Mouse (Mus musculus) heart, embryonic 10.5 days (tissue): ENCODE data around the gene Gstm6. TPM values are rescaled to one million over a fixed set of nuclear protein-coding genes. Genes with fewer than 3 reads are reported as not detected.
"Not testable (repeated sequence)": the region's sequence is repeated elsewhere in the genome, so short reads cannot be mapped to it uniquely, and the experiment has no call there.

ENCODE experiments used
- DNase-seq: peaks from one replicate; pipeline ENCODE4 v3.0.0-alpha.2; 2017; ENCODE audit warnings: low spot score
- H3K27ac ChIP-seq: fragments of 300-500 bp; sonication (generic); 2 replicates; pipeline ENCODE4 v1.5.1; 2016; ENCODE audit warnings: mild to moderate bottlenecking
- H3K27me3 ChIP-seq: fragments of 300-500 bp; sonication (generic); 2 replicates; pipeline ENCODE4 v1.6.1; 2016; ENCODE audit warnings: mild to moderate bottlenecking; ENCODE audit not compliant: poor library complexity, insufficient read depth, severe bottlenecking
- H3K36me3 ChIP-seq: fragments of 300-500 bp; sonication (generic); 2 replicates; pipeline ENCODE4 v1.6.1; 2016; ENCODE audit warnings: mild to moderate bottlenecking, moderate library complexity
- H3K4me1 ChIP-seq: fragments of 300-500 bp; sonication (generic); 2 replicates; pipeline ENCODE4 v1.6.1; 2016; ENCODE audit warnings: mild to moderate bottlenecking
- H3K4me3 ChIP-seq: fragments of 300-500 bp; sonication (generic); 2 replicates; pipeline ENCODE4 v1.5.1; 2016; ENCODE audit warnings: mild to moderate bottlenecking, moderate library complexity
- H3K9me3 ChIP-seq: fragments of 300-500 bp; sonication (generic); 2 replicates; pipeline ENCODE4 v1.6.1; 2016; ENCODE audit warnings: mild to moderate bottlenecking, moderate library complexity
- WGBS: fragments of 180-500 bp; shearing (Covaris S2); methylation state at CpG from one replicate; pipeline ENCODE4 v1.1.7; 2016; 5-methylcytosine and 5-hydroxymethylcytosine counted together
- polyA plus RNA-seq: library from polyadenylated mRNA; unstranded; fragments of >200 nt; fragmentation: Nextera tagmentation; extraction: Ambion mirVana; gene quantifications from 2 replicates; pipeline ENCODE4 v1.2.1, GENCODE M21; 2016

The Gstm6 gene
- polyA plus RNA-seq: 9.5 and 10.6 TPM in 2 replicates

DNA sequence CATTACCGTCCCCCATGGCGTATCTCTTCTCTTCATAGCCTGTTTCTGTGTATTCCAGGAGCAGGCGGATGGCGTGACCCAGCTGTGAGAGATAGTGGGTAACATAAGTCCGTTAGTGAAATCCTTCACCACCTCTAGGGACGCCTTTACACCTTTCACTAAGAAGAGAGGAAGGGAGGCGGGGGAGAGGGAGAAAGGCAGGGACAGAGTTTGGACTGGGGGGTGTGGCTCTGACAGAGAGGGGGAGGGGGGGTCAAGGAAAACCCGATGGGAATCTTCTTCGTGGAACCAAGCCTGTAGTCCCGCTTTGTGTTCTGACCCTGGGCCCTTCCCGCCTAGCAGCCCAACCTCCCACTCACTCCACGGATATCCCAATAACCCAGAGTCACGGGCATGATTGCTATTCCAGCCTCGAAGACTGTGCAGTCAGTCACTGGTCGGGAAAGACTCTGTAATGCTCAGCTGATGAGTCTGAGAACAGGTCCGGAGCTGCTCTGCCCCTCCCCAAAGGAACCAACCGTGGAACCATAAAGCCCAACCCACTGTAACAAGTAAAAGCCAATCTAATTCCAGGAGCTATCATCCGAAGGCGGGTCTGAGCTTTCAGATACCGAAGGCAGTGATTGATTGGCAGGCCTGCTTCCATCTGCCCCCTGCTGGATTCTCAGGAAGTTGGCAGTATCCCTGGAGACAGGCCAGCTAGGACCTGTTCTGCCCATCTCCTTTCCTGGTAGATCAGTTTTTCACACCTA lies at the start of gene Gstm6:
Gene Gstm6 (minus strand): TSS at position 511 of the 752 bp plus-strand sequence.
- DNase-seq: peak; percentile 86

DNA sequence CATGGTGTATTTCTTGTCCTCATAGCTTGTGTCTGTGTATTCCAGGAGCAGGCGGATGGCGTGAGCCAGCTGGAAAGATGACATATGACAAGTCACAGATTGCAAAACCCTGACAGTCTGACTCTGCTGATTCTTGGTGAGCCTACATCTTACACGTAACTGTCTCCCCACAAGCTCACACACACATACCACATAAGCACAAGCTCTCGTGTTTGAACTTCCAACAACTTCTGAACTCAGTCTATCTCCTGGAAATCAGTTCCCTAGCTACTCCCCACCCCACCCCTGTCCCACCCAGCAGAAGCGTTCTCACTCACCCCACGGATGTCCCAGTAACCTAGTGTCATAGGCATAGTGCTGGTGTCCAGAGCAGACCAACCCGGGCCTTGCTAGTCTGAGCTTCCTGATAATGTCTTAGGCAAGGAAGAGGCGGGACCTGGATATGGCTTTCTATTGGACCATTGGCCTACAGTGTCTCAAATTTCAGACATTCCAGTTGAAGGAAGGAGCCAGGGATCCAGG lies 42.6 kb upstream of the Gstm6 start, which contains the start of gene Gstm2:
Gene Gstm2 (minus strand): TSS at position 413 of the 522 bp plus-strand sequence.
- H3K27ac ChIP-seq: peak within 1 kb of the TSS; percentile 42; the same call in 1 of the 2 replicates
- H3K36me3 ChIP-seq: no peaks in the 10 kb centered on the region
- peak within 1 kb of the TSS; percentile 45 for H3K4me3 ChIP-seq
- no peaks in the 10 kb centered on the region for H3K9me3 ChIP-seq
- H3K4me1 ChIP-seq: peaks cover 24% of the 10 kb centered on the region
- no peaks in the 10 kb centered on the region for H3K27me3 ChIP-seq
- WGBS: 34% methylated on average over 8 of the region's 8 CpGs
- DNase-seq: peak; percentile 80

More for the DNA sequence above, at the start of gene Gstm6:
- peaks cover 38% of the 10 kb centered on the region for H3K4me1 ChIP-seq
- no peaks in the 10 kb centered on the region for H3K36me3 ChIP-seq
- H3K4me3 ChIP-seq: peak within 1 kb of the TSS; percentile 54
- no peaks in the 10 kb centered on the region for H3K9me3 ChIP-seq
- whole genome bisulfite sequencing: 7% methylated on average over 20 of the region's 20 CpGs
- H3K27ac ChIP-seq: peak within 1 kb of the TSS; percentile 67
- 0 out of 2 replicates have a peak, but pooled peaks cover 5% of the 10 kb centered on the region for H3K27me3 ChIP-seq

DNA sequence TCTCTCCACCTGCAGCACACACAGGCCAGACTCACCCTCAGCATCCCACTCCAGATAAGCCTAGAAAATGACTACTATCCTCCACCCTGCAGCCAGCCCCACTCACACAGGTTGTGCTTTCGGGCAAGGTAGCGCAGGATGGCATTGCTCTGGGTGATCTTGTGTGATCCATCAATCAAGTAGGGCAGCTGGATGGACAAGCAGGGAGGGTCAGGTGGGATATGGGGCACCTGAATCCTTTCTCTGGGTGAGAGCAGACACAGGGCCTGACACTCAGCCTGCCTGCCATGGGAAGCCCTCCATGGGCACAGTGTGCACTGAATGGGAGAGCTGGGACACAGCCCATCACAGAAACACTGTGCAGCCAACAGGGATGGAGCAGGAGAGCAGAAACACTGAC lies 41.6 kb upstream of the Gstm6 start:
- not testable (repeated sequence) for H3K9me3 ChIP-seq, H3K27me3 ChIP-seq, H3K36me3 ChIP-seq, H3K4me3 ChIP-seq, DNase-seq, H3K27ac ChIP-seq
- H3K4me1 ChIP-seq: peaks cover 24% of the 10 kb centered on the region
- 92% methylated on average over 2 of the region's 2 CpGs for WGBS

DNA sequence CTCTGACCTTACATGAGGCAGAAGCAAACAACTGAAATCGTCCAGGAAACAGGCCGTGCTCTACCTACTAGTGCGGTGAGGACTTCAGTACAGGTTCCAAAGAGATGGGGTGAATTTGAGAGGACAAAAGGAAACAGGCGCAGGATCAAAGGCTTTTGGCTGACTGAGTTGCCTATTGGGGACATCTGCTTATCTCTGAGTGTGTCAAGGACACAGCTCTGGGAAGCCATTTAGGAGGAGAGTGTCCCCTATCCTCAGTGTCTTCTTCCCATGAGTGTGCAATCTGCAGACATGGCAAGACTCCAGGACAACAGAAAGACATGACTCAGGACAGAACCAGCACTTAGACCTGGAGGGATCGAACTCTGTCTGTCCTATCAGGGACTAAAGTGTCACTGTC lies 40.9 kb upstream of the Gstm6 start:
- Histone ChIP-seq H3K36me3 (no peaks in the 10 kb centered on the region), H3K4me1 (peaks cover 24% of the 10 kb centered on the region), H3K4me3 (no peak overlapping the region), H3K9me3 (no peaks in the 10 kb centered on the region), H3K27me3 (no peaks in the 10 kb centered on the region), H3K27ac (no peak overlapping the region)
- 68% methylated on average over 5 of the region's 5 CpGs for WGBS
- no peak for DNase-seq

DNA sequence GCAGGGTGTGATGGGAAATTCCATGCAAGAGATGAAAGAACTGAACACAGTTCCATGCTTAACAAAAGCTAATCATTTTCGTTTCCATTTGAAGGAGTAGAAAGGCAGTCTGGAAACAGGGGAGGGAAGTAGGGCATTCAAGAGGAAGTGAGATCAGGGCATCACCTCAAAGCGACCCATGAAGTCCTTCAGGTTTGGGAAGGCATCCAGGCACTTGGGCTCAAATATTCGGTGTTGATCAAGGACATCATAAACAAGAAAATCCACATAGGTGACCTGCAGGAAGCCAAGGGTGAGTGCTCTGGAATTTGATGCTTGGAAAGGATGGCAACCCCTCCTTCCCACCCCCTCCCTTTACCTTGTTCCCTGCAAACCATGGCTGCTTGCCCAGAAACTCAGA lies 40.2 kb upstream of the Gstm6 start:
- Histone ChIP-seq H3K4me3 (no peak overlapping the region), H3K9me3 (no peaks in the 10 kb centered on the region), H3K27ac (no peak overlapping the region), H3K4me1 (peaks cover 24% of the 10 kb centered on the region), H3K36me3 (no peaks in the 10 kb centered on the region), H3K27me3 (no peaks in the 10 kb centered on the region)
- 74% methylated on average over 3 of the region's 3 CpGs for WGBS
- DNase-seq: no peak

DNA sequence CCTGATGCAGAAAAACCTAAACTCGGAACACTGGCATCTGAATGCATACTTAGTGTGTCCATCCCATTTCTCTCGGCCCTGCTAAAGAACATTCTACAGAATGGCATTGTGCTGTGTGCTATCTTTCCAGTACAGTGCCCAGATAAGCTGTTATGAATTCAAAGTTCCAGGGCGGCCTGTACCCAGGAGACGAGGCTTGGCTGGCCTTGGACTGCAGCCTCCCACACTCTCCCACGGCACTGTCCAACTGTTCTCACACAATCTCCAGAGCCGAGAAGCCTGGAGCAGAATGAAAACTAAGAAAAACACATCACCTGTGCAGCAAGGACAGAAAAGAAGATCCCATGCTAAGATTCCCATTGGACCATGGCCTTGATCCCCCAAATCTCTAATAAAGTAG lies 39.2 kb upstream of the Gstm6 start:
- Histone ChIP-seq H3K27me3 (no peaks in the 10 kb centered on the region), H3K27ac (no peak overlapping the region), H3K36me3 (no peaks in the 10 kb centered on the region), H3K4me3 (no peak overlapping the region), H3K4me1 (peaks cover 24% of the 10 kb centered on the region), H3K9me3 (no peaks in the 10 kb centered on the region)
- 71% methylated on average over 6 of the region's 6 CpGs for WGBS
- DNase-seq: no peak

DNA sequence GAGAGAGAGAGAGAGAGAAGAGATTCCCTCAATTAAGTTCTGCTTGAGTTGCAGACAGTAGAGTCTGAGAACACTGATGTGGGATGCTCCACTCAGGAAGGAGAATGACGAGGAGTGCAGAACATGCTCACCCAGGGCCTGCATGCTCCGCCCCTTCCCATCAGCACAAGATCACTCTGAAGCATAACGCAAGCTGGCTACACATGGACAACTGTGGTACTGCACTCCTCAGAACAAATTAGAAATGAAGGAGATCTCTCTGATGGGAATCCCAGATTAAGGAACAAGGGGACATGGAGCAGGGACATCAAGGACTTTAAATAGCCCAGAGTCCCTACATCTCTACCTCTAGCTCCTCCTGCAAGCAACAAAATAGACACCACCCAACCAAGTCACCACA lies 37.7 kb upstream of the Gstm6 start:
- Histone ChIP-seq H3K9me3 (no peaks in the 10 kb centered on the region), H3K36me3 (no peaks in the 10 kb centered on the region), H3K4me3 (no peak overlapping the region), H3K27ac (no peak overlapping the region), H3K4me1 (peaks cover 18% of the 10 kb centered on the region), H3K27me3 (no peaks in the 10 kb centered on the region)
- DNase-seq: no peak
- 71% methylated on average over 3 of the region's 3 CpGs for WGBS

DNA sequence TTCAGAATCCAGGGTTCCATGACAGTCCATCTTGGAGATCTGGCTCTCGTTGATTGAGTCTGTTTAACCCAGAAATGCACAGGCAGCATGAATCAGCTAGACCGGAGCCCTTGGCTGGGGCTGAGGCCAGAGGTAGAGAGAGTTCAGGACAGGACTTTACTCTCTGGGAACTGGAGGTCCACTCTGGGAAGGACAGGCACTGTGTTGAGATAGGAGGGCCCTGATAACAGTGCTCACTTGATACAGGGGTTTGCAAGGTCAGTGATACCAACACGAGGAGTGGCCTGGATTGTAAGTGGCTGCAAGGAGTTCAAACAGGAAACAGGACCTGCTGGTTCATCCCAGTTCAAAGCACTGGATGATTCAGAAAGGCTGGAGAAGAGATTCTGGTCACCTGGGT lies 34.1 kb upstream of the Gstm6 start:
- H3K36me3 ChIP-seq: no peaks in the 10 kb centered on the region
- no peak for DNase-seq
- H3K27me3 ChIP-seq: peaks cover 6% of the 10 kb centered on the region
- WGBS: 49% methylated on average over 3 of the region's 3 CpGs
- H3K27ac ChIP-seq: no peak overlapping the region
- no peaks in the 10 kb centered on the region for H3K4me1 ChIP-seq
- no peak overlapping the region for H3K4me3 ChIP-seq
- H3K9me3 ChIP-seq: no peaks in the 10 kb centered on the region

DNA sequence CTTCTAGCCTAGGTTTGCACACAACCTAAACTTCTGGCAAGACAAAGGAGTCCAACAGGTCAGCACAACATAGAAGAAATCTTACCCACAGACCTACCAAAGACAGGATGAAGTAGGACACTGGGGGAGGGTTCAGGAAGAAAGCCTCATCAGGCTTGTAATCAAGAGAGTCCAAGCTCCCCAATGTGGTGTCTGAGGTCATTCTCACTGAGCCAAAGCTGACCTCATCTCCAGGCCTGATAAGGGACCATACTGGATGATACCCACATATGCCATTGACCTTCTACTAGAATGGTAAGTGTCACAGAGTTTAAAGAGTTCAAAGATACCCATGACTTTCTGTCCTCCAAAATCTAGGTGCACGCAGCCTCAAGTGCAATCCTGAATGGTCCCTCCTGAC lies 30.7 kb upstream of the Gstm6 start:
- DNase-seq: no peak
- 93% methylated on average over 1 of the region's 1 CpGs for WGBS
- H3K27me3 ChIP-seq: peaks cover 6% of the 10 kb centered on the region
- H3K4me1 ChIP-seq: no peaks in the 10 kb centered on the region
- no peaks in the 10 kb centered on the region for H3K9me3 ChIP-seq
- no peaks in the 10 kb centered on the region for H3K36me3 ChIP-seq
- no peak overlapping the region for H3K4me3 ChIP-seq
- no peak overlapping the region for H3K27ac ChIP-seq

DNA sequence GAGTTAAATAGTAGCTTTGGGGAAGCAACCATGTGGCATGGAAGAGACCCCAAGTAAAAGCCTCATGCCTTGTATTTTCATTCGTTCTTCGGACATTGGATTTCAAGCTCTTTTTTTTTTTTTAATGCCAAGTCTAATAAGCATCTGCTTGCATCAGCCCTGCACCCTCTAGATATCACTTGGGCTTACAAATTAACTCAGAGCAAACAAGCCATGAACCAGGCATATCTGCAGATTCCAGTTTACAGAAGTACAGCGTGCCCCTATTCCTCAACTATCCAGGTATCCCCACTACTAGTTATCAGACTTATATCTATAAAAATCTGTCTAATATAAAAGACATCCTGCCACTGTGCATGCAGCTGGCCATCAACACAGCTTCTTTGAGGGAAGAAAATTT lies 28.5 kb upstream of the Gstm6 start:
- no peaks in the 10 kb centered on the region for H3K36me3 ChIP-seq

DNA sequence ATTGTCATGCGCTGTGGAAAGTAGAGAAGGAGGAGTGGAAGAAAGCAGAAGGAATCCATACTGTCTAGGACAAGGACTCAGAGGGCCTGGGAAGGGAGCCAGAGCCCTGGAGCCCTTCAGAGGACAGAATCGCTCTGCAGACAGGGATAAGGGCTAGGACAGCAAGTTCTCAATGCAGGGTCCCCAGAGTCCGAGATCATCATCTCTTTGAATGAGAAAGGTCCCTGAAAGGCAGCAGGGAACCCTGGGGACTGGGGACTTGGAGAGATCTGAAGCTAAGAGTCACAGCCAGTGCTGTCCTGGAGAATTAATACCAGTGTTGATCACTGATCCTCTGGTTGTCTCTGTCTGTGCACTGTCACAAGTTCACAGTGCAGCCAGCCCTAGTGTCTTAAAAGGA lies 27.6 kb upstream of the Gstm6 start:
- H3K4me1 ChIP-seq, H3K9me3 ChIP-seq, H3K36me3 ChIP-seq, H3K27me3 ChIP-seq, H3K4me3 ChIP-seq, H3K27ac ChIP-seq, DNase-seq: not testable (repeated sequence)
- 51% methylated on average over 3 of the region's 3 CpGs for WGBS

More for the DNA sequence above, 28.5 kb upstream of the Gstm6 start:
- H3K9me3 ChIP-seq: no peaks in the 10 kb centered on the region
- no peak overlapping the region for H3K27ac ChIP-seq
- no peak overlapping the region for H3K4me3 ChIP-seq
- no peaks in the 10 kb centered on the region for H3K4me1 ChIP-seq
- WGBS: 83% methylated on average over 3 of the region's 3 CpGs
- DNase-seq: no peak
- peaks cover 6% of the 10 kb centered on the region for H3K27me3 ChIP-seq

DNA sequence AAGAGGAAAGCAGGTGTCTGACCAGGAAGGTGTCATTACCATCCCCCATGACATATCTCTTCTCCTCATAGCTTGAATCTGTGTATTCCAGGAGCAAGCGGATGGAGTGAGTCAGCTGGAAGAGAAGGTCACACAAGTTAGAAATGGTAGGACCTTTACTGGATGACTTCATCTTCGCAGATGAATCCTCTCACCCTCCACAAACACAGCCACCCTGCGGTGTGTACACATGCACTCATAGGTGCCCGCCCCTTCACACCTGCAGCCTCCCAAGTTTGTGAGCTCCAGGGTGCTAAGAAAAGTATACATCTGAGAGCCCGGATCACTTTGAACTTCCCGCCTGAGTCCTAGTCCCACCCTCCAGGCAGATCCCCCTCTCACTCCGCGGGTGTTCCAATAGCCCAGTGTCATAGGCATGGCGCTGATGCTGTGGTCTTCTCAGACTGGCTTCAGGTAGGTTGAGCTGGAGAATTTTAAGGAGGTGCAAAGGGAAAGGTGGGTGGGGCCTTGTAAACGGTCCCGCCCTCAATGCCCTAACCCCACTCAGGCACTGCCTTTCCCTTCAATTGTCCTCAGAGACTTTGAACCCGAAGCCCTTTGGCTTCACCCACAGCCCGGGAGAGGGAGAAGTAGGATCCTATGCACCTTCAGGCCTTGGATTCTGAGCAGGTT lies 25.3 kb upstream of the Gstm6 start, which contains the start of gene Gstm3:
Gene Gstm3 (minus strand): TSS at position 560 of the 672 bp plus-strand sequence.
- Histone ChIP-seq H3K4me3 (no peak within 1 kb of the TSS), H3K27me3 (peaks cover 3% of the 10 kb centered on the region; the same call in 1 of the 2 replicates), H3K36me3 (no peaks in the 10 kb centered on the region), H3K9me3 (no peaks in the 10 kb centered on the region), H3K27ac (no peak within 1 kb of the TSS), H3K4me1 (peaks cover 10% of the 10 kb centered on the region)
- WGBS: 50% methylated on average over 13 of the region's 13 CpGs
- no peak for DNase-seq

DNA sequence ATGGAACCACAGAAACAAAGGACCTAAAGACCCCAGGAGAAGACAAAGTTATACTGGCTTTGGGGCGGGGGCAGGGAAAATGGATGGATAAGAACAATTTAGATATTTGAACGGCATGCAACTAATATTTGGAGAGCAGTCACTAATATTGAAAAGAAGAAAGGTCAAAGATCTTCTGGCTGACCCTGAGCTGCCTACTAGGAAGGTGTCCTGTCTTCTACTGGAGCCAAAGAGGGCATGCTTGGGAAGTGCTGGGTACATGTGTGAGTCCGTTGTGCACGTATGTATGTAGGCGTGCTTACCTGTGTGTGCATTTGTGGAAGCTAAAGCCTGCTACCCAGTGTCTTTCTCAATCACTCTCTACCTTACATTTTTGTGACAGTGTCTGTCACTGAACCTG lies 23.1 kb upstream of the Gstm6 start:
- 94% methylated on average over 5 of the region's 5 CpGs for WGBS
- Histone ChIP-seq H3K27ac (no peak overlapping the region), H3K4me3 (no peak overlapping the region), H3K36me3 (no peaks in the 10 kb centered on the region), H3K9me3 (no peaks in the 10 kb centered on the region), H3K4me1 (peaks cover 16% of the 10 kb centered on the region), H3K27me3 (no peaks in the 10 kb centered on the region; the same call in 1 of the 2 replicates)
- DNase-seq: no peak
